Mouse (Mus musculus): Measurements from ENCODE around the gene 4930555G01Rik. TPM values are rescaled to one million over a fixed set of nuclear protein-coding genes. Genes with fewer than 3 reads are reported as not detected.
A peak's percentile ranks its signal among the peaks of the same experiment; 100 is the strongest.
"Not testable (repeated sequence)": the region's sequence is repeated elsewhere in the genome, so short reads cannot be mapped to it uniquely, and the experiment has no call there.

The 4930555G01Rik gene
- polyA plus RNA-seq (2016; fragmentation: Nextera tagmentation; extraction: Ambion mirVana) = not detected in 2 replicates

DNA sequence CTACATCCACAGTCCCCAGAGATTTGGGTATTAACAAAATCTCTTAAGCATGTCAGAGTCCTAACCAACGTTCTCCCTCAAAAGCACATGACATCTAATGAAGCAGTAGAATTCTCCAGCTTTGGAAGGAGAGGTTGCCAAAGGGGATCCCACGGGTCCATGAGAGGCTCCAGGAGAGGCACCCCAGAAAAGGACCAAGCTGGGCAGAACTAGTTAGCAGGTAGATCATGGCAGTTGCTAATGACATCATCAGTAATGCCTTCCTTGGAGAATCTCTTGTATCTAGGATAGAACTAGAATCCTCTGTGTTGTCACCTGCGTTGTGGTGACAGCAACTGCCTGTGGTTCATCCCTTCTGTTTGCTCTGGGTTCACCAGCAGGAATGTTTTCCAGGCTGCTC is at the start of gene 4930555G01Rik:
Gene 4930555G01Rik (plus strand): TSS at position 301 of the 400 bp plus-strand sequence.
- not testable (repeated sequence) for H3K27ac ChIP-seq; ATAC-seq (ENCODE audit: low FRiP score)
- no CpG with 5 or more reads among the region's 3 CpGs for WGBS

DNA sequence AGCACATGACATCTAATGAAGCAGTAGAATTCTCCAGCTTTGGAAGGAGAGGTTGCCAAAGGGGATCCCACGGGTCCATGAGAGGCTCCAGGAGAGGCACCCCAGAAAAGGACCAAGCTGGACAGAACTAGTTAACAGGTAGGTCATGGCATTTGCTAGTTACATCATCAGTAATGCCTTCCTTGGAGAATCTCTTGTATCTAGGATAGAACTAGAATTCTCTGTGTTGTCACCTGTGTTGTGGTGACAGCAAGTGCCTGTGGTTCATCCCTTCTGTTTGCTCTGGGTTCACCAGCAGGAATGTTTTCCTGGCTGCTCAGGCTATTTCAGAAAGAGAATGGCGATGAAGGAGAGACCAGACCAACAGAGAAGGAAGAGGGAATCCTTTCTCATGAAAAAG is 34.8 kb upstream of the 4930555G01Rik start, which contains the start of gene Gm3298:
Gene Gm3298 (plus strand): TSS at position 301 of the 400 bp plus-strand sequence.
- not testable (repeated sequence) for H3K4me1 ChIP-seq; H3K4me3 ChIP-seq; H3K4me2 ChIP-seq (replicated peaks); H3K9me3 ChIP-seq (replicated peaks); ATAC-seq (ENCODE audit: low FRiP score); H3K27ac ChIP-seq; H3K27me3 ChIP-seq; H3K36me3 ChIP-seq; H3K9ac ChIP-seq
- 67% methylated on average over 1 of the region's 2 CpGs for whole genome bisulfite sequencing

More for the DNA sequence above, at the start of gene 4930555G01Rik:
- H3K4me1 ChIP-seq; H3K27me3 ChIP-seq; H3K9me3 ChIP-seq (replicated peaks); H3K4me2 ChIP-seq (replicated peaks); H3K36me3 ChIP-seq; H3K4me3 ChIP-seq; H3K9ac ChIP-seq: not testable (repeated sequence)

DNA sequence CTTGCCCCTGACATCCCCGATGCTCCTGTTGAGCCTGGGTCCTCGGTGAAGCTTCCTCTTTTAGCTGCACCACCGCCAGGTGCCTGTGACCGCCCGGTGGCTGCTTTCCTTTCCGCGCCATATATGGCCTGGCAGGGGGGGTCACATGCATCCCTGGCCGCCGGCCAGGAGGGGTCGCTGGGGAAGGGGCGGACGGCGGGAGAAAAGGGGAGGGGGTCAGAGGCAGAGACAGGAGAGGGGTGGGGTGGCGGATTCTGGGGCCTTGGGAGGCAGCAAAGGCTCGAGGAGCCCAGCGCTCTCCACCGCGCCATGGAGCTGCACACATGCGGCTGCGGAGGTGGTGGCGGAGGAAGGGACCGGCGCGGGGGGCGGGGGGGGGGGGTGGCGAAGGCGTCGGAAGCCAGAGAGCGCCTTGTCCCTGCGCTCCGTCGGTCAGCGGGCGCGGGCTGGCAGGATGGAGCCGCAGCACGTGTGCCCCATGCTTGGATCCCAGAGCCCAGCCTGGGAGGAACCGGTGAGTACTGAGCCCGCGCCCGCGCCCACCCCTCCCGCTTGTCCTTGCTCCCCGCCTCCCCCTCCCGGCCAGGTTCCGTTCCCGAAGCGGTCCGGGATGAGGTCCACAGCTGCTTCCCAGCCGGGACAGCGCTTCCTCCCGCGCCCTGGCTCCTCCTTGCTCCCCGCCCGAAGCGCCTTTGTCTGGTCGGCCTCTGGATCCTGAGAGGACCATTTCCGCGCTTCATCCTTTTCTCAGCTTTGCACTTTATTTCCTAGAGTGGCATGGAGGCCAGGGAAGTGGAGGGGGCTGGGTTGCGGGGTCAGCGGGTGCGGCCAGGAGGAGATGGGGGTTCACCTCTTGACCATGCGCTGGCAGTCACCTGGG is 20.4 kb downstream of the 4930555G01Rik start, which contains the start of gene Gm8281:
Gene Gm8281 (plus strand): TSS at position 430 of the 880 bp plus-strand sequence.
- H3K36me3 ChIP-seq; H3K27me3 ChIP-seq; H3K27ac ChIP-seq; H3K9me3 ChIP-seq (replicated peaks); ATAC-seq (ENCODE audit: low FRiP score); H3K4me1 ChIP-seq: not testable (repeated sequence)
- peak within 1 kb of the TSS; percentile 48 for H3K4me3 ChIP-seq
- 5% methylated on average over 31 of the region's 63 CpGs for WGBS
- H3K4me2 ChIP-seq (replicated peaks) = peak within 1 kb of the TSS; percentile 62
- peak within 1 kb of the TSS; percentile 67 for H3K9ac ChIP-seq

Other genes starting within 250 kb of the 4930555G01Rik start
- not detected in 2 replicates for gene Gm3269, start 212.5 kb upstream of the 4930555G01Rik start, polyA plus RNA-seq (2016; fragmentation: Nextera tagmentation; extraction: Ambion mirVana)
- 0.61 and 2.2 TPM in 2 replicates for gene Gm3264, start 195.1 kb upstream of the 4930555G01Rik start, polyA plus RNA-seq (2016; fragmentation: Nextera tagmentation; extraction: Ambion mirVana)
- gene Gm3278, start 158.2 kb upstream of the 4930555G01Rik start, polyA plus RNA-seq (2016; fragmentation: Nextera tagmentation; extraction: Ambion mirVana) = 0.18 TPM in 1 of 2 replicates, not detected in the other
- not detected in 2 replicates for gene Gm8297, start 66.7 kb upstream of the 4930555G01Rik start, polyA plus RNA-seq (2016; fragmentation: Nextera tagmentation; extraction: Ambion mirVana)
- not detected in 2 replicates for gene Gm3298, start 34.7 kb upstream of the 4930555G01Rik start, polyA plus RNA-seq (2016; fragmentation: Nextera tagmentation; extraction: Ambion mirVana)
- gene Gm8281, start 20.4 kb downstream of the 4930555G01Rik start, polyA plus RNA-seq (2016; fragmentation: Nextera tagmentation; extraction: Ambion mirVana) = 1.9 and 3.8 TPM in 2 replicates
- gene Gm8279, start 80.9 kb downstream of the 4930555G01Rik start, polyA plus RNA-seq (2016; fragmentation: Nextera tagmentation; extraction: Ambion mirVana) = not detected in 2 replicates
- gene Gm3317, start 113.9 kb downstream of the 4930555G01Rik start, polyA plus RNA-seq (2016; fragmentation: Nextera tagmentation; extraction: Ambion mirVana) = not detected in 2 replicates
- gene Gm8271, start 135.2 kb downstream of the 4930555G01Rik start, polyA plus RNA-seq (2016; fragmentation: Nextera tagmentation; extraction: Ambion mirVana) = not detected in 2 replicates
- not detected in 2 replicates for gene Gm3526, start 210.0 kb downstream of the 4930555G01Rik start, polyA plus RNA-seq (2016; fragmentation: Nextera tagmentation; extraction: Ambion mirVana)